Mouse (Mus musculus): ENCODE data around the gene Hecw2.

Gene Hecw2

GRCm38 (mm10) chr1:54194954-54195305 is at the start of gene Hecw2:
Gene Hecw2 (minus strand): TSS chr1:54195168.
- DNase-seq: peak; percentile 7

- DNase-seq: no peak
Observed at GRCm38 (mm10) chr1:54242722-54243121, 47.8 kb upstream of the Hecw2 start.

- DNase-seq: no peak
Observed at GRCm38 (mm10) chr1:54220273-54220672, 25.3 kb upstream of the Hecw2 start.

- DNase-seq: peak; percentile 14
Observed at GRCm38 (mm10) chr1:54194183-54194953, 600 bp downstream of the Hecw2 start.

- no peak for DNase-seq
Observed at GRCm38 (mm10) chr1:54193191-54193770, 1.7 kb downstream of the Hecw2 start.

- no peak for DNase-seq
Observed at GRCm38 (mm10) chr1:54187579-54187978, 7.4 kb downstream of the Hecw2 start.

GRCm38 (mm10) chr1:54186347-54186746 is 8.6 kb downstream of the Hecw2 start:
- DNase-seq: no peak

- no peak for DNase-seq
Observed at GRCm38 (mm10) chr1:54180663-54181062, 14.3 kb downstream of the Hecw2 start.

- DNase-seq: no peak
Observed at GRCm38 (mm10) chr1:54179179-54179578, 15.8 kb downstream of the Hecw2 start.

GRCm38 (mm10) chr1:54176592-54176991 is 18.4 kb downstream of the Hecw2 start:
- no peak for DNase-seq

- no peak for DNase-seq
Observed at GRCm38 (mm10) chr1:54168014-54168413, 27.0 kb downstream of the Hecw2 start.

- peak; percentile 5 for DNase-seq
Observed at GRCm38 (mm10) chr1:54159531-54159930, 35.4 kb downstream of the Hecw2 start.

- DNase-seq: no peak
Observed at GRCm38 (mm10) chr1:54153216-54153786, 41.7 kb downstream of the Hecw2 start.

GRCm38 (mm10) chr1:54145106-54145505 is 49.9 kb downstream of the Hecw2 start:
- DNase-seq: no peak

- DNase-seq: no peak
Observed at GRCm38 (mm10) chr1:54133802-54134436, 61.0 kb downstream of the Hecw2 start.

GRCm38 (mm10) chr1:54128714-54129431 is 66.1 kb downstream of the Hecw2 start:
- DNase-seq: no peak

- DNase-seq: no peak
Observed at GRCm38 (mm10) chr1:54126991-54127742, 67.8 kb downstream of the Hecw2 start.

- no peak for DNase-seq
Observed at GRCm38 (mm10) chr1:54122551-54122950, 72.4 kb downstream of the Hecw2 start.

GRCm38 (mm10) chr1:54121071-54121730 is 73.8 kb downstream of the Hecw2 start:
- no peak for DNase-seq

GRCm38 (mm10) chr1:54119638-54120320 is 75.2 kb downstream of the Hecw2 start:
- DNase-seq: no peak

- DNase-seq: no peak
Observed at GRCm38 (mm10) chr1:54118342-54118973, 76.5 kb downstream of the Hecw2 start.
